Mouse (Mus musculus): ENCODE results near the gene Traf4. TPM values are rescaled to one million over a fixed set of nuclear protein-coding genes. Genes with fewer than 3 reads are reported as not detected.

The Traf4 gene
- 126 and 138 TPM in 2 replicates for polyA plus RNA-seq (2016; fragmentation: Nextera tagmentation; extraction: Ambion mirVana)

- peak; percentile 80 for ATAC-seq (ENCODE audit: low FRiP score, low read depth)
- Histone ChIP-seq H3K27ac (replicated peaks) (peak within 1 kb of the TSS; percentile 99), H3K4me1 (peaks cover 27% of the 10 kb centered on the region), H3K27me3 (peaks cover 17% of the 10 kb centered on the region), H3K4me3 (peak within 1 kb of the TSS; percentile 100), H3K9me3 (no peaks in the 10 kb centered on the region), H3K36me3 (peaks cover 27% of the 10 kb centered on the region), H3K9ac (replicated peaks) (peak within 1 kb of the TSS; percentile 99), H3K4me2 (replicated peaks) (peak within 1 kb of the TSS; percentile 75)
- WGBS, result under 1% methylated on average over 76 of the region's 78 CpGs
These were observed at the start of gene Traf4 for GRCm38 (mm10) chr11:78164924-78165760. Gene Traf4, minus strand, starts transcription at chr11:78165589.

GRCm38 (mm10) chr11:78213086-78213817, 47.9 kb upstream of the Traf4 start:
- ATAC-seq (ENCODE audit: low FRiP score, low read depth), result no peak
- no peaks in the 10 kb centered on the region for H3K4me1 ChIP-seq
- no peak overlapping the region for H3K9ac ChIP-seq (replicated peaks)
- H3K9me3 ChIP-seq, result no peaks in the 10 kb centered on the region
- H3K4me3 ChIP-seq, result no peak overlapping the region
- H3K27me3 ChIP-seq, result no peaks in the 10 kb centered on the region
- H3K4me2 ChIP-seq (replicated peaks), result no peak overlapping the region
- no peak overlapping the region for H3K27ac ChIP-seq (replicated peaks)
- peaks cover 98% of the 10 kb centered on the region for H3K36me3 ChIP-seq
- WGBS, result 95% methylated on average over 14 of the region's 14 CpGs

GRCm38 (mm10) chr11:78211513-78211912, 46.1 kb upstream of the Traf4 start:
- WGBS, result 88% methylated on average over 5 of the region's 5 CpGs
- no peaks in the 10 kb centered on the region for H3K27me3 ChIP-seq
- no peak for ATAC-seq (ENCODE audit: low FRiP score, low read depth)
- no peak overlapping the region for H3K4me2 ChIP-seq (replicated peaks)
- no peak overlapping the region for H3K27ac ChIP-seq (replicated peaks)
- peaks cover 99% of the 10 kb centered on the region for H3K36me3 ChIP-seq
- no peaks in the 10 kb centered on the region for H3K9me3 ChIP-seq
- H3K9ac ChIP-seq (replicated peaks), result no peak overlapping the region
- no peaks in the 10 kb centered on the region for H3K4me1 ChIP-seq
- H3K4me3 ChIP-seq, result no peak overlapping the region

GRCm38 (mm10) chr11:78210615-78211014, 45.2 kb upstream of the Traf4 start:
- ATAC-seq (ENCODE audit: low FRiP score, low read depth), result no peak
- Histone ChIP-seq H3K36me3 (peaks cover 99% of the 10 kb centered on the region), H3K27me3 (no peaks in the 10 kb centered on the region), H3K4me2 (replicated peaks) (no peak overlapping the region), H3K9me3 (no peaks in the 10 kb centered on the region), H3K9ac (replicated peaks) (no peak overlapping the region), H3K4me1 (no peaks in the 10 kb centered on the region; the same call in 1 of the 2 replicates), H3K27ac (replicated peaks) (no peak overlapping the region), H3K4me3 (no peak overlapping the region)
- WGBS, result 75% methylated on average over 7 of the region's 7 CpGs

GRCm38 (mm10) chr11:78209886-78210285, 44.5 kb upstream of the Traf4 start:
- H3K27me3 ChIP-seq, result no peaks in the 10 kb centered on the region
- H3K4me3 ChIP-seq, result no peak overlapping the region
- no peak overlapping the region for H3K4me2 ChIP-seq (replicated peaks)
- 96% methylated on average over 6 of the region's 6 CpGs for WGBS
- H3K4me1 ChIP-seq, result no peaks in the 10 kb centered on the region; the same call in 1 of the 2 replicates
- H3K27ac ChIP-seq (replicated peaks), result no peak overlapping the region
- ATAC-seq (ENCODE audit: low FRiP score, low read depth), result no peak
- peaks cover 100% of the 10 kb centered on the region for H3K36me3 ChIP-seq
- H3K9me3 ChIP-seq, result no peaks in the 10 kb centered on the region
- no peak overlapping the region for H3K9ac ChIP-seq (replicated peaks)

GRCm38 (mm10) chr11:78207190-78207589, 41.8 kb upstream of the Traf4 start:
- Histone ChIP-seq H3K27me3 (no peaks in the 10 kb centered on the region), H3K36me3 (peaks cover 75% of the 10 kb centered on the region), H3K4me3 (no peak overlapping the region), H3K9ac (replicated peaks) (no peak overlapping the region), H3K4me2 (replicated peaks) (no peak overlapping the region), H3K4me1 (no peaks in the 10 kb centered on the region; the same call in 1 of the 2 replicates), H3K9me3 (no peaks in the 10 kb centered on the region), H3K27ac (replicated peaks) (no peak overlapping the region)
- no peak for ATAC-seq (ENCODE audit: low FRiP score, low read depth)
- 84% methylated on average over 7 of the region's 7 CpGs for WGBS

- no peak overlapping the region for H3K4me3 ChIP-seq
- H3K27me3 ChIP-seq, result no peaks in the 10 kb centered on the region
- H3K36me3 ChIP-seq, result peaks cover 59% of the 10 kb centered on the region
- no peak overlapping the region for H3K4me2 ChIP-seq (replicated peaks)
- no peaks in the 10 kb centered on the region for H3K9me3 ChIP-seq
- 82% methylated on average over 13 of the region's 13 CpGs for WGBS
- peak overlapping the region; percentile 42; the same call in 1 of the 2 replicates for H3K27ac ChIP-seq (replicated peaks)
- ATAC-seq (ENCODE audit: low FRiP score, low read depth), result no peak
- no peak overlapping the region for H3K9ac ChIP-seq (replicated peaks)
- H3K4me1 ChIP-seq, result no peaks in the 10 kb centered on the region; the same call in 1 of the 2 replicates
These were observed 40.2 kb upstream of the Traf4 start for GRCm38 (mm10) chr11:78205361-78206206.

- H3K9ac ChIP-seq (replicated peaks), result no peak overlapping the region
- no peak overlapping the region for H3K4me2 ChIP-seq (replicated peaks)
- no peaks in the 10 kb centered on the region; the same call in 1 of the 2 replicates for H3K4me1 ChIP-seq
- WGBS, result 84% methylated on average over 6 of the region's 6 CpGs
- H3K4me3 ChIP-seq, result no peak overlapping the region
- H3K9me3 ChIP-seq, result no peaks in the 10 kb centered on the region
- no peak for ATAC-seq (ENCODE audit: low FRiP score, low read depth)
- peaks cover 46% of the 10 kb centered on the region for H3K36me3 ChIP-seq
- H3K27ac ChIP-seq (replicated peaks), result no peak overlapping the region
- no peaks in the 10 kb centered on the region for H3K27me3 ChIP-seq
These were observed 38.9 kb upstream of the Traf4 start for GRCm38 (mm10) chr11:78204287-78204686.

- Histone ChIP-seq H3K4me2 (replicated peaks) (no peak overlapping the region), H3K4me3 (no peak overlapping the region), H3K27me3 (no peaks in the 10 kb centered on the region), H3K4me1 (no peaks in the 10 kb centered on the region; the same call in 1 of the 2 replicates), H3K27ac (replicated peaks) (no peak overlapping the region), H3K9me3 (no peaks in the 10 kb centered on the region), H3K36me3 (peaks cover 26% of the 10 kb centered on the region), H3K9ac (replicated peaks) (no peak overlapping the region)
- 94% methylated on average over 3 of the region's 3 CpGs for WGBS
- ATAC-seq (ENCODE audit: low FRiP score, low read depth), result no peak
These were observed 37.0 kb upstream of the Traf4 start for GRCm38 (mm10) chr11:78202372-78202771.

GRCm38 (mm10) chr11:78195101-78195863, 29.9 kb upstream of the Traf4 start:
- H3K4me1 ChIP-seq, result peaks cover 13% of the 10 kb centered on the region
- H3K4me3 ChIP-seq, result peak overlapping the region; percentile 37
- no peak for ATAC-seq (ENCODE audit: low FRiP score, low read depth)
- H3K4me2 ChIP-seq (replicated peaks), result peak overlapping the region; percentile 53
- 66% methylated on average over 23 of the region's 23 CpGs for WGBS
- H3K9me3 ChIP-seq, result no peaks in the 10 kb centered on the region
- H3K9ac ChIP-seq (replicated peaks), result no peak overlapping the region
- H3K27ac ChIP-seq (replicated peaks), result no peak overlapping the region
- peaks cover 24% of the 10 kb centered on the region for H3K36me3 ChIP-seq
- no peaks in the 10 kb centered on the region for H3K27me3 ChIP-seq
